ENCODE assay signal across 8 mouse cellular contexts in genomic region chr14:60655941-60656700, GRCm38 (mm10). TPM values are rescaled to one million over a fixed set of nuclear protein-coding genes. Genes with fewer than 3 reads are reported as not detected.
DNase-seq lines count a peak whose midpoint lies in the region; ATAC-seq and TF ChIP-seq lines count a peak whose summit lies in the region.

No protein-coding gene starts in this region.

- no peaks in the 10 kb centered on the region for H3K36me3 ChIP-seq in liver, embryonic 14.5 days (replicated peaks; ENCODE audit: control insufficient read depth, insufficient read depth, low read depth)

- 83% methylated on average over 15 of the region's 15 CpGs for WGBS in liver, embryonic 14.5 days (ENCODE audit: insufficient replicate concordance)

- peak overlapping the region; percentile 29 for H3K4me2 ChIP-seq in liver, embryonic 14.5 days (ENCODE audit: low read depth)

- H3K27ac ChIP-seq in liver, embryonic 14.5 days, result peak overlapping the region; percentile 94

- peak; percentile 8 for DNase-seq in cerebellum, adult 11 months
- DNase-seq in cerebellum, adult 8-10 months, result no peak
- DNase-seq in cerebellum, adult 9-11 months, result peak; percentile 20
- DNase-seq in heart, adult 8-10 months (ENCODE audit: low spot score), result peak; percentile 55
- DNase-seq in kidney, postnatal 25 days, result peak; percentile 88 to 92
- no peak for DNase-seq in liver, embryonic 14.5 days (ENCODE audit: low read depth in 3 of 3, low spot score in 3 of 3)
- DNase-seq in right cerebral cortex, postnatal 25 days, result peak; percentile 71

- no peak overlapping the region for H3K4me3 ChIP-seq in liver, embryonic 14.5 days (ENCODE audit: insufficient read depth in 1 of 2, low read depth in 2 of 2, low read length in 2 of 2)

- ATAC-seq in liver, embryonic 14.5 days (ENCODE audit: insufficient read depth), result no peak
- ATAC-seq in erythroblast, adult 5-6 weeks (replicated peaks; ENCODE audit: low FRiP score, poor library complexity, severe bottlenecking), result no peak

- peaks cover 53 to 63% of the 10 kb centered on the region in 2 experiments for H3K4me1 ChIP-seq in liver, embryonic 14.5 days (replicated peaks; ENCODE audit: control insufficient read depth in 2 of 2, insufficient read depth in 2 of 2, low read length in 1 of 2)

- no peaks in the 10 kb centered on the region for H3K9me3 ChIP-seq in liver, embryonic 14.5 days (ENCODE audit: control insufficient read depth, low read length)

- no peaks in the 10 kb centered on the region for H3K27me3 ChIP-seq in liver, embryonic 14.5 days (ENCODE audit: control insufficient read depth, insufficient read depth, low read length)

- no peak overlapping the region for H3K9ac ChIP-seq in liver, embryonic 14.5 days (replicated peaks)

- no peak for TF ChIP-seq CTCF in liver, embryonic 14.5 days (IDR thresholded peaks at IDR 0.05; ENCODE audit: low read depth)

- TF ChIP-seq EP300 in liver, embryonic 14.5 days (IDR thresholded peaks at IDR 0.05; ENCODE audit: low read depth), result no peak

RNA-seq across cellular contexts. Expression of gene Spata13, which starts 22.3 kb away (rescaled TPM):
- total RNA-seq in heart, adult 8-10 months (2022), result 10 to 100 TPM; 11.3 to 15.0 (median 13.6) TPM
- 5.5 and 6.1 TPM in 2 replicates for polyA plus RNA-seq in liver, embryonic 14.5 days (2012; rRNA removed)
- polyA plus RNA-seq in liver, embryonic 14.5 days (2014; fragmentation: Nextera tagmentation; extraction: Ambion mirVana), result 13.5 and 14.1 TPM in 2 replicates
- total RNA-seq in erythroblast, adult 5-6 weeks (2015; ENCODE audit: low replicate concordance), result 7.1 and 25.3 TPM in 2 replicates
- total RNA-seq in erythroblast, adult 5-6 weeks (2017; ENCODE audit: low replicate concordance), result 30.1 and 55.5 TPM in 2 replicates

Comparison
In these comparisons a context has a peak if more than half of its experiments do, and no peak if none do; other contexts are left out.
1. DNase-seq: peak in cerebellum, adult 11 months (single experiment), cerebellum, adult 9-11 months (single experiment), heart, adult 8-10 months (single experiment), kidney, postnatal 25 days (2 of 2) and right cerebral cortex, postnatal 25 days (single experiment); none in cerebellum, adult 8-10 months (single experiment) and liver, embryonic 14.5 days (0 of 3).